Mouse (Mus musculus) hindbrain, embryonic 16.5 days (tissue): Measurements from ENCODE around the gene Gucd1. TPM values are rescaled to one million over a fixed set of nuclear protein-coding genes. Genes with fewer than 3 reads are reported as not detected.

Experiments used
- ATAC-seq: fragments of 200-750 bp; cut with Nextera tagmentation; 2 replicates; pipeline ENCODE4 v1.8.0; 2017; ENCODE audit warnings: moderate TSS enrichment, moderate library complexity
- H3K27ac ChIP-seq: fragments of 300-500 bp; sonication (generic); 2 replicates; pipeline ENCODE4 v1.5.1; 2014; ENCODE audit warnings: low read depth, mild to moderate bottlenecking, control low read depth, low read length, moderate library complexity
- H3K27me3 ChIP-seq: fragments of 300-500 bp; sonication (generic); replicated peaks from 2 replicates; pipeline ENCODE4 v1.6.1; 2014; ENCODE audit warnings: low read length; ENCODE audit not compliant: control insufficient read depth, insufficient read depth
- H3K36me3 ChIP-seq: fragments of 300-500 bp; sonication (generic); 2 replicates; pipeline ENCODE4 v1.6.1; 2014; ENCODE audit warnings: mild to moderate bottlenecking, low read length, moderate library complexity, mixed read lengths; ENCODE audit not compliant: control insufficient read depth, insufficient read depth
- H3K4me1 ChIP-seq: fragments of 300-500 bp; sonication (generic); 2 replicates; pipeline ENCODE4 v1.6.1; 2014; ENCODE audit warnings: low read depth, low read length; ENCODE audit not compliant: control insufficient read depth, insufficient read depth
- H3K4me2 ChIP-seq: fragments of 300-500 bp; sonication (generic); 2 replicates; pipeline ENCODE4 v1.6.1; 2014; ENCODE audit warnings: mild to moderate bottlenecking, low read length, control low read depth, moderate library complexity
- H3K4me3 ChIP-seq: fragments of 300-500 bp; sonication (generic); 2 replicates; pipeline ENCODE4 v1.5.1; 2014; ENCODE audit warnings: mild to moderate bottlenecking, low read length, control low read depth, moderate library complexity
- H3K9ac ChIP-seq: fragments of 300-500 bp; sonication (generic); 2 replicates; pipeline ENCODE4 v1.6.1; 2014; ENCODE audit warnings: low read depth, mild to moderate bottlenecking, control low read depth, low read length, moderate library complexity
- H3K9me3 ChIP-seq: fragments of 300-500 bp; sonication (generic); 2 replicates; pipeline ENCODE4 v1.6.1; 2014; ENCODE audit warnings: mild to moderate bottlenecking, low read length, moderate library complexity; ENCODE audit not compliant: control insufficient read depth
- WGBS: fragments of 180-500 bp; shearing (Covaris S2); extraction: QIAGEN DNeasy Blood & Tissue Kit; methylation state at CpG from one replicate; pipeline ENCODE4 v1.1.7; 2014; 5-methylcytosine and 5-hydroxymethylcytosine counted together
- polyA plus RNA-seq: library from polyadenylated mRNA; unstranded; fragments of >200 nt; fragmentation: Nextera tagmentation; extraction: Ambion mirVana; gene quantifications from 2 replicates; pipeline ENCODE4 v1.2.1, GENCODE M21; 2015

Gucd1 gene
- polyA plus RNA-seq, 1 experiment from 2014 or later: 15.4 TPM

DNA sequence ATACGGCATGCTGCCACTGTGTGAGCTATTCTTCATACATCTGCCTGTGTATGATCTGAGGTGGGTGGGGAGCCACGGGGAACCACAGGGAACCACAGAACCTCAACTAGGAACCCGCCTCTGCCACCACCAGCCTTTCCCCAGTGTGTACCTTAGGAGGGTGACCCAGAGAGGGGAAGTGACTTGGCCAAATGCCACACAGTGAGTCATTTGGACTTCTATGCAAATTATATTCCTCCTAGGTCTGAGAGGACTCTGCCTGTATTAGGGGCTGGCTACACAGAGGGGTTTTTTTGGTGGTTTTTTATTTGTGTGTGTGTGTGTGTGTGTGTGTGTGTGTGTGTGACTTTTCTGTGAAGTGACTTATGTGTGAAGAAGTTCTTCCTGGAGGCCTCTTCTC, 191.2 kb downstream of the Gucd1 start:
- Histone ChIP-seq H3K4me1 (no peaks in the 10 kb centered on the region), H3K27ac (no peak overlapping the region), H3K4me3 (no peak overlapping the region), H3K4me2 (no peak overlapping the region), H3K36me3 (no peaks in the 10 kb centered on the region), H3K9ac (no peak overlapping the region), H3K9me3 (no peaks in the 10 kb centered on the region), H3K27me3 (no peaks in the 10 kb centered on the region)
- WGBS: 70% methylated on average over 3 of the region's 3 CpGs
- ATAC-seq: no peak

DNA sequence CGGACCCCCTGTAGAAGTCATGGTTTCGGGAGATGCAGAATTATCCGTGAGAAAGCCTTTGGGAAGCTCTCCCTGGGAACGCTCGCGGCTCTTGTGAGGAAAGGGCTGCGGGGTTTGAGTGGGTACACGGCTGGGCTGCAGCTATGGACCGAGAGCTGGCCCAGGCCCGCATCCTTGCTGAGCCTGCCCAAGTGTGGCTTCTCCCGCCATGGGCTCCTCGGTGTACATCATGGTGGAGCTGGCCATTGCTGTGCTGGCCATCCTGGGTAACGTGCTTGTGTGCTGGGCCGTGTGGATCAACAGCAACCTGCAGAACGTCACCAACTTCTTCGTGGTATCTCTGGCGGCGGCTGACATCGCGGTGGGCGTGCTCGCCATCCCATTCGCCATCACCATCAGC, 192.0 kb downstream of the Gucd1 start:
- Histone ChIP-seq H3K9ac (no peak overlapping the region), H3K4me1 (no peaks in the 10 kb centered on the region), H3K27me3 (no peaks in the 10 kb centered on the region), H3K4me3 (no peak overlapping the region), H3K4me2 (no peak overlapping the region), H3K27ac (no peak overlapping the region), H3K36me3 (no peaks in the 10 kb centered on the region), H3K9me3 (no peaks in the 10 kb centered on the region)
- ATAC-seq: no peak
- 95% methylated on average over 23 of the region's 23 CpGs for WGBS

DNA sequence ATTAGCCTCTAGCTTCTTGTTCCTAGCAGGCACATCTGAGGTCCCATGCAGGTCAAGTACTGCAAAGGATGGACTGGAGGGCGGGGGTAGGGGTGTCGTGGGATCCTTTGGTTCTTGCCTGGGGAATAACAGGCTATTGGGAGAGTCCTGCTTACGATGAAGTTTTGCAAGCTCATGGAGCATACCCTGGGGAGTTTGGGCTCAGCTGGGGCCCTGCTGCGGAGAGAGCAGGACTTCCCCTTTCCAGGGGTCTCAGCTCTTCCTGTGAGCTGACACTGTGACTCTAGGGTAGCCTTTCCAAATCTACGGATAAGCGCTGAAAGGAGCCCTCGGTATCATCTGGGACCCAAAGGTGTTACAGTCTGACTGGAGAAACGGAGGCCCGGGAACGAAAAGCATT, 193.4 kb downstream of the Gucd1 start:
- WGBS: 73% methylated on average over 10 of the region's 10 CpGs
- Histone ChIP-seq H3K9me3 (no peaks in the 10 kb centered on the region), H3K27ac (no peak overlapping the region), H3K4me3 (no peak overlapping the region), H3K9ac (no peak overlapping the region), H3K27me3 (no peaks in the 10 kb centered on the region), H3K36me3 (no peaks in the 10 kb centered on the region), H3K4me1 (no peaks in the 10 kb centered on the region), H3K4me2 (no peak overlapping the region)
- no peak for ATAC-seq

DNA sequence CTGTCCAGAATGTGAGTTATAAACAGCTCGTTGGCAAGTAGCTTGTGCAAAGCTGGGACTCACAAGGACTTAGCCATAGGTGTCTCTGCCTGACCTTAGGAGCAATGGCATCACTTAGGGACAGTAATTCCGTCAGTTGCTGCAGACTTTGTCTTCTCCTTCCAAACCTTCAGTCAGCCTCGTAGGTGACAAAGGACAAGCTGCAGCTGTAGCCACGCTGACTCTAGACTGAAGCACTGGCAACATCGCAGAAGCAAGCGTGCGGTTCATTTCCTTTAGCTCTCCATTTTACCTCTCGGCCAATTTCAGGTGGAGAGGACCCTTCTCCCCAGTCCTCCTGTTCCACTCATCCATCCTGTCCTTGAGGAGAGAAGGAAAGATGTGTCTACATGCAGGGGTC, 193.8 kb downstream of the Gucd1 start:
- WGBS: 88% methylated on average over 8 of the region's 8 CpGs
- Histone ChIP-seq H3K4me1 (no peaks in the 10 kb centered on the region), H3K9me3 (no peaks in the 10 kb centered on the region), H3K4me3 (no peak overlapping the region), H3K27ac (no peak overlapping the region), H3K9ac (no peak overlapping the region), H3K27me3 (no peaks in the 10 kb centered on the region), H3K4me2 (no peak overlapping the region), H3K36me3 (no peaks in the 10 kb centered on the region)
- no peak for ATAC-seq

DNA sequence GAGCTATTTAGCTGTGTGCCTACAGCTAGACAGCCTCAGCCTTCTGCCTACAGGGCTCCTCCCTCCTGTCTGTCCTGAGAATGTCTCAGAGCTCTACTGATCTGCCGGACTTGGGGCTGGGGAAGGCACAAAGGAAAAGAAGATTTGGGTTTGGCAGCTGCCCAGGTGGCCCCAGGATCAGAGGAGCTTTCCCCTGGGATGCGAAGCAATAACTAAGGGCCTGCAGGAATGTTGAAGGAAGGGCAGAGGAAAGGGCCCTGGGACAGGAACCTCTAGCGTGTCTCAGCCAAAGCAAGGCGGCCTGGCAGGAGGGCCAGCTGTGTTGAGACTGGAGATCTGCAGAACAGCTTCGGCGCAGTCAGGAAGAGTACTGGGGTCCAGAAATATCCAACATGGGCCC, 194.8 kb downstream of the Gucd1 start:
- no peak overlapping the region for H3K4me2 ChIP-seq
- H3K27me3 ChIP-seq: peaks cover 7% of the 10 kb centered on the region
- no peak overlapping the region for H3K27ac ChIP-seq
- WGBS: 61% methylated on average over 6 of the region's 6 CpGs
- no peak overlapping the region for H3K4me3 ChIP-seq
- no peak for ATAC-seq
- no peaks in the 10 kb centered on the region for H3K36me3 ChIP-seq
- H3K4me1 ChIP-seq: no peaks in the 10 kb centered on the region
- no peaks in the 10 kb centered on the region for H3K9me3 ChIP-seq
- H3K9ac ChIP-seq: no peak overlapping the region

DNA sequence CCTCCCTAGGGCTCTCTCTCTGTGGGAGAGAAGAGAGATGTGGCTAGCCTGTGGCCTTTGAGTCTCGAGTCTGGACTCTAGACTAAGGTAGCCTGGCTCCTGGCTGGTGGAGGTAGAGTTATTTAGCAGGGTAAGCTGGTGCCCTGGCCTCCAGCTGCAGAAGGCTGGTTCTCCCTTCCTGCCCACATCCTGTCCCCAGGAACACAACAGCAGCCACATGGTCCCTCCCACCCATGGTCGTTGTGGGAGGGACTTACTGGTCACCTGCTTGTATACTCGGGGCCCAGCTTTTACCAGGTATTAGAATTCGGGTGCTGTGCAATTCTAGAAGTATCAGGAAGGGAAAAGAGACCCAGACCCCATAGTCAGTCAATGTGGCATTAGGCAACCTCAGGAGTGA, 197.5 kb downstream of the Gucd1 start:
- no peak overlapping the region for H3K27ac ChIP-seq
- H3K36me3 ChIP-seq: no peaks in the 10 kb centered on the region
- no peaks in the 10 kb centered on the region for H3K9me3 ChIP-seq
- no peak overlapping the region for H3K4me2 ChIP-seq
- peaks cover 11% of the 10 kb centered on the region; the same call in 1 of the 2 replicates for H3K4me1 ChIP-seq
- no peak overlapping the region for H3K9ac ChIP-seq
- peaks cover 13% of the 10 kb centered on the region for H3K27me3 ChIP-seq
- no peak overlapping the region for H3K4me3 ChIP-seq
- WGBS: 63% methylated on average over 4 of the region's 4 CpGs
- no peak for ATAC-seq

DNA sequence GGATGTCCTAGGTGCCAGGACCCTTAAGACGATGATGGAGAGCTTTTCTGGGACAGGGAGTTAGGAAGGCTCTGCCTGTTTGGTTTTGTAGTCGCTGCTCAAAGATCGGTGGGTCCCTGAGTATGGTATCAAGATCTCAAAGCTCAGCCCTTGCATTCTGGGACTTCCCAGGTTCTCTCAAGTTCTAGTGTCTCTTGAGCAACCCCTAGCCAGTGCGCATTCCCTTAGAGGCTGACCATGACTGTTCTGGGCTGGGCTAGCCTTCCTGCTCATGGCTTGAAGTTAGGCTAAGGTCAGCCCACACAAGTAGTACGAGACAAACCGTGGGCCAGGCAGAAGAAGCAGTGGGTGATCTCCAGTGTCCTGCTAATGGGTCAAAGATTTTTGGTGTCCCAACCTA, 199.6 kb downstream of the Gucd1 start:
- Histone ChIP-seq H3K27ac (no peak overlapping the region), H3K4me3 (no peak overlapping the region; the same call in 1 of the 2 replicates), H3K4me1 (peaks cover 11% of the 10 kb centered on the region; the same call in 1 of the 2 replicates), H3K9me3 (no peaks in the 10 kb centered on the region), H3K36me3 (no peaks in the 10 kb centered on the region), H3K27me3 (peaks cover 13% of the 10 kb centered on the region), H3K9ac (no peak overlapping the region), H3K4me2 (peak overlapping the region; percentile 59)
- 88% methylated on average over 6 of the region's 6 CpGs for whole genome bisulfite sequencing
- no peak for ATAC-seq

DNA sequence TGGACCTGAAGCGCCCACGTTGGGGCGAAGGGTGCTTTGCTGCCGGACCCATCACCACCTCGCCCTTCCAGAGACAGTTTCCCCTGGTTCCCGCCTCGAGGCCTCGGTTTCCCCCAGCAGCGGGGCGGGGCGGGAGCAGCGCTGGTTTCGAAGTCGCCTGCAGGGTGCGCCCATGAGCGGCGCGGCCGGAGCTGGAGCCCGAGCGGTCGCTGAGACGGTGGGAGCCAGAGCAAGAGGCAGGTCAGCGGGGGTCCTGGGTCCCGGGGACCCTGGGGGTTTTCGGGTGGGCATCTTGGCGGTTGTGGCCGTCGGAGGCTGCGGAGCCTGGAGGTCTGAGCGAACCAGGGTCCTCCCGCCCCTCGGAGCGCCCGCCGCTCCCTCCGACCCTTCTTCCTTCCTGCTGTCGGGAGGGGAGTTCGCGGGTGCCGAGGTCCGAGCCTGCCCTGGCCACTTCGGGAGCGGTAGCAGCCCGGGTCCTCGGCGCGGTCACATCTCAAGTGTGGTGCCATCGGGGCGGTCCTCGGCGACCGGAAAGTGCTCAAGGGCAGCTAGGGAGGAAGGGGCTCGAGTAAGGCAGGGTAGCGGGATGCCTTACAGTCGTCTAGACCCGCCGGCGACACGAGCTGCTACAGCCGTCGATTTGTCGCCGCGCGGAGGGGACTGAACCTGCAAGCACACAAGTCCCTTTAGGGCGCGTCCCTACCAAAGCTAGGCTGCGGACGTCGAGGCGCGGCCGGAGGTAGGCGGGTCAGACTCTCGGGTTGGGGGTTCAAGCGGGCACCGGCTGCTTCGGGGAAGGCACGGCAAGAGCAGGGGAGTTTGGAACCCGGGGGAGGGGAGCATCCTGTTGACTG, 200.6 kb downstream of the Gucd1 start:
- peak; percentile 51 for ATAC-seq
- H3K9ac ChIP-seq: peak overlapping the region; percentile 24
- peaks cover 13% of the 10 kb centered on the region for H3K27me3 ChIP-seq
- H3K4me1 ChIP-seq: peaks cover 11% of the 10 kb centered on the region; the same call in 1 of the 2 replicates
- H3K27ac ChIP-seq: 0 out of 2 replicates have a peak overlapping the region, but pooled peaks have one; percentile 32
- WGBS: 2% methylated on average over 61 of the region's 81 CpGs
- no peaks in the 10 kb centered on the region for H3K9me3 ChIP-seq
- H3K4me3 ChIP-seq: peak overlapping the region; percentile 44
- peak overlapping the region; percentile 59 for H3K4me2 ChIP-seq
- peaks cover 2% of the 10 kb centered on the region; the same call in 1 of the 2 replicates for H3K36me3 ChIP-seq

DNA sequence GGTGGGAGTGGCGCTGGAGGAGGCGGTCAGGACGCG, 201.1 kb downstream of the Gucd1 start, which contains the start of gene Adora2a:
Gene Adora2a, plus strand, starts transcription at position 6 of the 36 bp plus-strand sequence.
- peak within 1 kb of the TSS; percentile 44 for H3K4me3 ChIP-seq
- H3K4me1 ChIP-seq: peaks cover 11% of the 10 kb centered on the region; the same call in 1 of the 2 replicates
- WGBS: 0% methylated on average over 4 of the region's 4 CpGs
- H3K9me3 ChIP-seq: no peaks in the 10 kb centered on the region
- H3K36me3 ChIP-seq: peaks cover 3% of the 10 kb centered on the region; the same call in 1 of the 2 replicates
- H3K27me3 ChIP-seq: peaks cover 13% of the 10 kb centered on the region
- 0 out of 2 replicates have a peak within 1 kb of the TSS, but pooled peaks have one; percentile 32 for H3K27ac ChIP-seq
- peak within 1 kb of the TSS; percentile 24 for H3K9ac ChIP-seq
- H3K4me2 ChIP-seq: peak within 1 kb of the TSS; percentile 59
- no peak for ATAC-seq
